Mouse (Mus musculus) CH12.LX (cell line): ENCODE data around the gene Ackr1. TPM values are rescaled to one million over a fixed set of nuclear protein-coding genes. Genes with fewer than 3 reads are reported as not detected.

Experiments used
- polyA plus RNA-seq: library from polyadenylated mRNA; unstranded; fragments of >175 nt; gene quantifications from 2 replicates; pipeline ENCODE4 v1.2.1, GENCODE M21; 2012; ENCODE audit warnings: low read depth; ENCODE audit not compliant: insufficient read length
- total RNA-seq, 2 experiments: library from RNA; depleted of rRNA; stranded (reverse); fragments of 300-350 nt in 1 of 2; fragments of >200 nt in 1 of 2; gene quantifications; 2 replicates each; pipeline ENCODE4 v1.2.3; 2012 to 2014

Ackr1 gene
- total and polyA plus RNA-seq, 3 experiments: not detected

Other genes starting within 250 kb of the Ackr1 start
- not detected in 2 replicates for gene Olfr1408, start 196.4 kb downstream of the Ackr1 start, total RNA-seq (2012; rRNA removed)
- not detected in 2 replicates for gene Olfr1408, start 196.4 kb downstream of the Ackr1 start, total RNA-seq (2014; rRNA removed)
- gene Olfr1408, start 196.4 kb downstream of the Ackr1 start, polyA plus RNA-seq: not detected in 2 replicates
- not detected in 2 replicates for gene Olfr1406, start 143.1 kb downstream of the Ackr1 start, total RNA-seq (2012; rRNA removed)
- gene Olfr1406, start 143.1 kb downstream of the Ackr1 start, total RNA-seq (2014; rRNA removed): not detected in 2 replicates
- gene Olfr1406, start 143.1 kb downstream of the Ackr1 start, polyA plus RNA-seq: not detected in 2 replicates
- gene Olfr218, start 135.9 kb downstream of the Ackr1 start, total RNA-seq (2012; rRNA removed): not detected in 2 replicates
- not detected in 2 replicates for gene Olfr218, start 135.9 kb downstream of the Ackr1 start, total RNA-seq (2014; rRNA removed)
- not detected in 2 replicates for gene Olfr218, start 135.9 kb downstream of the Ackr1 start, polyA plus RNA-seq
- gene Olfr1404, start 121.4 kb downstream of the Ackr1 start, total RNA-seq (2012; rRNA removed): not detected in 2 replicates
- gene Olfr1404, start 121.4 kb downstream of the Ackr1 start, total RNA-seq (2014; rRNA removed): not detected in 2 replicates
- not detected in 2 replicates for gene Olfr1404, start 121.4 kb downstream of the Ackr1 start, polyA plus RNA-seq
- gene Fcer1a, start 106.5 kb downstream of the Ackr1 start, total RNA-seq (2012; rRNA removed): not detected in 2 replicates
- gene Fcer1a, start 106.5 kb downstream of the Ackr1 start, total RNA-seq (2014; rRNA removed): not detected in 2 replicates
- not detected in 2 replicates for gene Fcer1a, start 106.5 kb downstream of the Ackr1 start, polyA plus RNA-seq
- gene Olfr418, start 67.7 kb downstream of the Ackr1 start, total RNA-seq (2012; rRNA removed): not detected in 2 replicates
- gene Olfr418, start 67.7 kb downstream of the Ackr1 start, total RNA-seq (2014; rRNA removed): not detected in 2 replicates
- not detected in 2 replicates for gene Olfr418, start 67.7 kb downstream of the Ackr1 start, polyA plus RNA-seq
- not detected in 2 replicates for gene Mptx2, start 56.0 kb downstream of the Ackr1 start, total RNA-seq (2012; rRNA removed)
- gene Mptx2, start 56.0 kb downstream of the Ackr1 start, total RNA-seq (2014; rRNA removed): not detected in 2 replicates
- gene Mptx2, start 56.0 kb downstream of the Ackr1 start, polyA plus RNA-seq: not detected in 2 replicates
- gene Aim2, start 17.1 kb upstream of the Ackr1 start, total RNA-seq (2012; rRNA removed): 59.7 and 59.8 TPM in 2 replicates
- gene Aim2, start 17.1 kb upstream of the Ackr1 start, total RNA-seq (2014; rRNA removed): 117 and 130 TPM in 2 replicates
- 83.7 and 87.0 TPM in 2 replicates for gene Aim2, start 17.1 kb upstream of the Ackr1 start, polyA plus RNA-seq
- not detected in 2 replicates for gene Cadm3, start 33.9 kb upstream of the Ackr1 start, total RNA-seq (2012; rRNA removed)
- gene Cadm3, start 33.9 kb upstream of the Ackr1 start, total RNA-seq (2014; rRNA removed): not detected in 2 replicates
- gene Cadm3, start 33.9 kb upstream of the Ackr1 start, polyA plus RNA-seq: not detected in 2 replicates
- gene Ifi206, start 157.3 kb upstream of the Ackr1 start, total RNA-seq (2012; rRNA removed): not detected in 2 replicates
- gene Ifi206, start 157.3 kb upstream of the Ackr1 start, total RNA-seq (2014; rRNA removed): 0.65 TPM in 1 of 2 replicates, not detected in the other
- 0.33 and 0.56 TPM in 2 replicates for gene Ifi206, start 157.3 kb upstream of the Ackr1 start, polyA plus RNA-seq
- gene Ifi214, start 202.2 kb upstream of the Ackr1 start, total RNA-seq (2012; rRNA removed): not detected in 2 replicates
- gene Ifi214, start 202.2 kb upstream of the Ackr1 start, total RNA-seq (2014; rRNA removed): 0.16 TPM in 1 of 2 replicates, not detected in the other
- 0.09 and 0.40 TPM in 2 replicates for gene Ifi214, start 202.2 kb upstream of the Ackr1 start, polyA plus RNA-seq